15 mouse cellular contexts compared by ENCODE assay signal in the genomic region with DNA sequence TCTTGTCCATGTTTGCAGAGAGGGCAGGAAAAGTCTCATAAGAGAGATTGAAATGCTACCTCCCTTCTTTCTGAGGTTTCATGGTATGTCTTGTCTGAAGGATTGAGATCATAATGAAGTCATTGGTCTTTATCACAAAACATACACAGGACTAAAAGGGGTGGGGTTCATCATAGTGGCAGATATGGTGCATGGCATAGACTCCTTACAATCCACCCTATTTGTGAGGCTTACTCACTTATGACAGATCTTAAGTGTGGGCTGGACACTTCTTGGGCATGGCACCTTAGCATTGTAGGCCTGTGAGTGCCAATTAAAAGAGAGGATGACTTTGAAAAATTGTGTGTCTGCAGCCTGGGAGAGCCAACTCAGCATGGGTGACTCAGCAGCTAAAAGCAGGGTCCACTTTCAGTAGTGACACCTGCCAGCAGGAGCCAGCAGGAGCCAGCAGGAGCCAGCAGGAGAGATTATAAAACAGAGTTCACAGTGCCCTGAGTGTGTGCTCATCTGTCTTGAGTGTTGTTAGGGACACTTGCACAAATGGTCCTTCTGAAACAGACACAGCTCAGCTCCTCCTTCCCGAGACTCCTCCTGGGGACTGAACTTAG. TPM values are rescaled to one million over a fixed set of nuclear protein-coding genes. Genes with fewer than 3 reads are reported as not detected.
A peak's percentile ranks its signal among the peaks of the same experiment; 100 is the strongest.
DNase-seq lines count a peak whose midpoint lies in the region; ATAC-seq and TF ChIP-seq lines count a peak whose summit lies in the region.
"Had no signal": no experiment of that assay in that cellular context is flagged by ENCODE, and none has a peak within 500 bp of the region (broad histone marks: within the 10 kb centered on the region; RNA-seq: fewer than 3 reads in every experiment).

No protein-coding gene starts in this region.

- no peaks in the 10 kb centered on the region for H3K9me3 ChIP-seq in intestine, postnatal 0 days (ENCODE audit: control insufficient read depth)
- H3K9me3 ChIP-seq in intestine, embryonic 16.5 days (ENCODE audit: control insufficient read depth, low read length), result no peaks in the 10 kb centered on the region
- H3K9me3 ChIP-seq in liver, embryonic 11.5 days (ENCODE audit: control insufficient read depth, low read length), result no peaks in the 10 kb centered on the region
- H3K9me3 ChIP-seq: limb, embryonic 10.5 days had no signal

- peak; percentile 68 for ATAC-seq in intestine, postnatal 0 days
- no peak for ATAC-seq in intestine, embryonic 16.5 days
- peak; percentile 58 for ATAC-seq in erythroblast, adult 5-6 weeks (replicated peaks; ENCODE audit: low FRiP score, poor library complexity, severe bottlenecking)
- ATAC-seq in liver, embryonic 11.5 days (replicated peaks; ENCODE audit: low FRiP score), result peak; percentile 77

- no peak for DNase-seq in liver, embryonic 11.5 days (ENCODE audit: low spot score)
- peak; percentile 53 for DNase-seq in lung, postnatal 36 days
- no peak for DNase-seq in left cerebral cortex, adult 2 months (ENCODE audit: extremely low spot score in 1 of 2, low spot score in 2 of 2)
- no peak for DNase-seq in embryo, embryonic 9.5 days (ENCODE audit: extremely low spot score)
- DNase-seq: adrenal gland, adult 8-10 months; spleen, adult 18-20 months had no signal

- no peak overlapping the region for H3K4me2 ChIP-seq in intestine, postnatal 0 days (replicated peaks; ENCODE audit: low read depth)
- no peak overlapping the region for H3K4me2 ChIP-seq in intestine, embryonic 16.5 days (ENCODE audit: low read depth, low read length)
- H3K4me2 ChIP-seq in liver, embryonic 11.5 days, result no peak overlapping the region

- H3K27me3 ChIP-seq in intestine, postnatal 0 days (replicated peaks; ENCODE audit: control insufficient read depth, insufficient read depth, low read length), result no peaks in the 10 kb centered on the region
- no peaks in the 10 kb centered on the region for H3K27me3 ChIP-seq in intestine, embryonic 16.5 days (replicated peaks; ENCODE audit: control insufficient read depth, insufficient read depth, low read length)
- no peaks in the 10 kb centered on the region for H3K27me3 ChIP-seq in liver, embryonic 11.5 days (replicated peaks; ENCODE audit: control insufficient read depth, insufficient read depth, low read length)

- no peak overlapping the region for H3K4me3 ChIP-seq in intestine, postnatal 0 days (ENCODE audit: low read depth, low read length)
- H3K4me3 ChIP-seq in intestine, embryonic 16.5 days (ENCODE audit: low read length), result no peak overlapping the region
- no peak overlapping the region for H3K4me3 ChIP-seq in liver, embryonic 11.5 days (ENCODE audit: low read depth, low read length)
- no peak overlapping the region for H3K4me3 ChIP-seq in left cerebral cortex, adult 2 months
- H3K4me3 ChIP-seq: erythroblast, embryonic 14.5 days; limb, embryonic 10.5 days; myocyte had no signal

- no peaks in the 10 kb centered on the region; the same call in 1 of the 2 replicates for H3K4me1 ChIP-seq in intestine, postnatal 0 days (replicated peaks; ENCODE audit: control insufficient read depth, insufficient read depth, low read length)
- H3K4me1 ChIP-seq in intestine, embryonic 16.5 days (ENCODE audit: control insufficient read depth, insufficient read depth, low read length), result no peaks in the 10 kb centered on the region
- H3K4me1 ChIP-seq in liver, embryonic 11.5 days (replicated peaks; ENCODE audit: control insufficient read depth, insufficient read depth, low read length), result peaks cover 6% of the 10 kb centered on the region; the same call in 1 of the 2 replicates
- H3K4me1 ChIP-seq: limb, embryonic 10.5 days had no signal

- H3K27ac ChIP-seq in intestine, postnatal 0 days (ENCODE audit: low read depth, low read length), result no peak overlapping the region
- H3K27ac ChIP-seq in intestine, embryonic 16.5 days (ENCODE audit: low read length), result no peak overlapping the region
- H3K27ac ChIP-seq in liver, embryonic 11.5 days (ENCODE audit: low read depth, low read length), result no peak overlapping the region
- no peak overlapping the region; the same call in 1 of the 2 replicates for H3K27ac ChIP-seq in left cerebral cortex, adult 2 months
- H3K27ac ChIP-seq: kidney, postnatal 0 days; limb, embryonic 10.5 days had no signal

- no peaks in the 10 kb centered on the region for H3K36me3 ChIP-seq in intestine, postnatal 0 days (ENCODE audit: control insufficient read depth, insufficient read depth)
- no peaks in the 10 kb centered on the region for H3K36me3 ChIP-seq in intestine, embryonic 16.5 days (ENCODE audit: control insufficient read depth, insufficient read depth, low read length)
- H3K36me3 ChIP-seq in liver, embryonic 11.5 days (ENCODE audit: control insufficient read depth, insufficient read depth, low read length), result no peaks in the 10 kb centered on the region
- H3K36me3 ChIP-seq: limb, embryonic 10.5 days had no signal

- peak; percentile 30 for TF ChIP-seq CTCF in intestine, postnatal 0 days (IDR thresholded peaks at IDR 0.05; ENCODE audit: low read depth)
- no peak for TF ChIP-seq CTCF in left cerebral cortex, adult 2 months (IDR thresholded peaks at IDR 0.05)

- intact Hi-C loops in left cerebral cortex, adult 2 months (cut with DNase I), result no loop called here

- 69% methylated on average over 1 of the region's 1 CpGs for WGBS in intestine, postnatal 0 days
- 73% methylated on average over 1 of the region's 1 CpGs for WGBS in intestine, embryonic 16.5 days
- WGBS in liver, embryonic 11.5 days, result 75% methylated on average over 1 of the region's 1 CpGs

- H3K9ac ChIP-seq in intestine, postnatal 0 days (ENCODE audit: low read depth, low read length), result no peak overlapping the region
- no peak overlapping the region for H3K9ac ChIP-seq in intestine, embryonic 16.5 days (ENCODE audit: low read depth, low read length)
- no peak overlapping the region for H3K9ac ChIP-seq in liver, embryonic 11.5 days (ENCODE audit: low read depth, low read length)

RNA-seq across cellular contexts. Expression of a gene that starts 36.4 kb away (rescaled TPM):
- polyA plus RNA-seq in intestine, postnatal 0 days (2015; fragmentation: Nextera tagmentation; extraction: Ambion mirVana), result 7.8 and 9.1 TPM in 2 replicates
- 13.1 and 16.7 TPM in 2 replicates for polyA plus RNA-seq in intestine, embryonic 16.5 days (2015; fragmentation: Nextera tagmentation; extraction: Ambion mirVana)
- 230 and 244 TPM in 2 replicates for total RNA-seq in erythroblast, adult 5-6 weeks (2015; ENCODE audit: low replicate concordance)
- 267 and 308 TPM in 2 replicates for total RNA-seq in erythroblast, adult 5-6 weeks (2017; ENCODE audit: low replicate concordance)
- 60.5 and 73.8 TPM in 2 replicates for polyA plus RNA-seq in liver, embryonic 11.5 days (2014; fragmentation: Nextera tagmentation; extraction: Ambion mirVana)
- 100 to 1,000 TPM; 171 to 190 TPM for total RNA-seq in left cerebral cortex, adult 2 months (2021)

RNA-seq across cellular contexts. Expression of a gene that starts 57.8 kb away (rescaled TPM):
- polyA plus RNA-seq in intestine, postnatal 0 days (2015; fragmentation: Nextera tagmentation; extraction: Ambion mirVana), result 0.31 and 0.51 TPM in 2 replicates
- not detected in 2 replicates for polyA plus RNA-seq in intestine, embryonic 16.5 days (2015; fragmentation: Nextera tagmentation; extraction: Ambion mirVana)
- not detected in 2 replicates for total RNA-seq in erythroblast, adult 5-6 weeks (2015; ENCODE audit: low replicate concordance)
- not detected in 2 replicates for total RNA-seq in erythroblast, adult 5-6 weeks (2017; ENCODE audit: low replicate concordance)
- not detected in 2 replicates for polyA plus RNA-seq in liver, embryonic 11.5 days (2014; fragmentation: Nextera tagmentation; extraction: Ambion mirVana)
- total RNA-seq in left cerebral cortex, adult 2 months (2021), result not detected
- total RNA-seq: adrenal gland, adult 8-10 months; layer of hippocampus, postnatal 25 days had no signal
- polyA plus RNA-seq: erythroblast, embryonic 14.5 days; heart, embryonic 14.5 days; kidney, postnatal 0 days; limb, embryonic 10.5 days; myocyte had no signal
